Mouse (Mus musculus) neutrophil, adult 65 days (primary cell): ENCODE measurements around the gene Gm3012. TPM values are rescaled to one million over a fixed set of nuclear protein-coding genes. Genes with fewer than 3 reads are reported as not detected.

Experiments
- total RNA-seq: library from RNA; stranded (reverse); gene quantifications from 2 replicates; pipeline ENCODE4 v1.2.4, GENCODE M21; 2023

Gm3012 gene
- not detected in 2 replicates for total RNA-seq

DNA sequence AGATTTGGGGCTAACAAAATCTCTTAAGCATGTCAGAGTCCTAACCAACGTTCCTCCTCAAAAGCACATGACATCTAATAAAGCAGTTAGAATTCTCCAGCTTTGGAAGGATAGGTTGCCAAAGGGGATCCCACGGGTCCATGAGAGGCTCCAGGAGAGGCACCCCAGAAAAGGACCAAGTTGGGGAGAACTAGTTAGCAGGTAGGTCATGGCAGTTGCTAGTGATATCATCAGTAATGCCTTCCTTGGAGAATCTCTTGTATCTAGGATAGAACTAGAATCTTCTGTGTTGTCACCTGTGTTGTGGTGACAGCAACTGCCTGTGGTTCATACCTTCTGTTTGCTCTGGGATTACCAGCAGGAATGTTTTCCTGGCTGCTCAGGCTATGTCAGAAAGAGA lies at the start of gene Gm3012:
TSS of gene Gm3012 (plus strand) at position 301 of the 400 bp plus-strand sequence.

DNA sequence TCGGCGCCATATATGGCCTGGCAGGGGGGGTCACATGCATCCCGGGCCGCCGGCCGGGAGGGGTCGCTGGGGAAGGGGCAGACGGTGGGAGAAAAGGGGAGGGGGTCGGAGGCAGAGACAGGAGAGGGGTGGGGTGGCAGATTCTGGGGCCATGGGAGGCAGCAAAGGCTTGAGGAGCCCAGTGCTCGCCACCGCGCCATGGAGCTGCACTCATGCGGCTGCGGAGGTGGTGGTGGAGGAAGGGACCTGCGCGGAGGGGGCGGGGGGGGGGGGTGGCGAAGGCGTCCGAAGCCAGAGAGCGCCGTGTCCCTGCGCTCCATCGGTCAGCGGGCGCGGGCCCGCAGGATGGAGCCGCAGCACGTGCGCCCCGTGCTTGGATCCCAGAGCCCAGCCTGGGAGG lies 17.4 kb downstream of the Gm3012 start, which contains the start of gene Gm3020:
TSS of gene Gm3020 (plus strand) at position 301 of the 400 bp plus-strand sequence.

DNA sequence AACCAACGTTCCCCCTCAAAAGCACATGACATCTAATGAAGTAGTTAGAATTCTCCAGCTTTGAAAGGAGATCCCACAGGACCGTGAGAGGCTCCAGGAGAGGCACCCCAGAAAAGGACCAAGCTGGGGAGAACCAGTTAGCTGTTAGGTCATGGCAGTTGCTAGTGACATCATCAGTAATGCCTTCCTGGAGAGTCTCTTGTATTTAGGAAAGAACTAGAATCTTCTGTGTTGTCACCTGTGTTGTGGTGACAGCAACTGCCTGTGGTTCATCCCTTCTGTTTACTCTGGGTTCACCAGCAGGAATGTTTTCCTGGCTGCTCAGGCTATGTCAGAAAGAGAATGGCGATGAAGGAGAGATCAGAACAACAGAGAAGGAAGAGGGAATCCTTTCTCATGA lies 54.2 kb downstream of the Gm3012 start, which contains the start of gene Gm3043:
TSS of gene Gm3043 (plus strand) at position 301 of the 400 bp plus-strand sequence.

Other genes starting within 250 kb of the Gm3012 start
- not detected in 2 replicates for gene Gm10413, start 239.4 kb upstream of the Gm3012 start, total RNA-seq
- gene Gm10409, start 221.9 kb upstream of the Gm3012 start, total RNA-seq = not detected in 2 replicates
- not detected in 2 replicates for gene Gm3005, start 206.4 kb upstream of the Gm3012 start, total RNA-seq
- gene Gm10408, start 185.1 kb upstream of the Gm3012 start, total RNA-seq = not detected in 2 replicates
- gene Gm3020, start 17.5 kb downstream of the Gm3012 start, total RNA-seq = not detected in 2 replicates
- not detected in 2 replicates for gene Gm3043, start 54.3 kb downstream of the Gm3012 start, total RNA-seq
- not detected in 2 replicates for gene Gm3002, start 175.6 kb downstream of the Gm3012 start, total RNA-seq
- not detected in 2 replicates for gene Gm3033, start 211.7 kb downstream of the Gm3012 start, total RNA-seq
- not detected in 2 replicates for gene Gm2916, start 249.7 kb downstream of the Gm3012 start, total RNA-seq